Mouse (Mus musculus): ENCODE measurements at regions not wholly inside any gene's neighbourhood (a gene's known extent, or its start where the extent isn't known, plus 50 kb on each side); places are given as distances from the start of the nearest gene placed in this dataset.

DNA sequence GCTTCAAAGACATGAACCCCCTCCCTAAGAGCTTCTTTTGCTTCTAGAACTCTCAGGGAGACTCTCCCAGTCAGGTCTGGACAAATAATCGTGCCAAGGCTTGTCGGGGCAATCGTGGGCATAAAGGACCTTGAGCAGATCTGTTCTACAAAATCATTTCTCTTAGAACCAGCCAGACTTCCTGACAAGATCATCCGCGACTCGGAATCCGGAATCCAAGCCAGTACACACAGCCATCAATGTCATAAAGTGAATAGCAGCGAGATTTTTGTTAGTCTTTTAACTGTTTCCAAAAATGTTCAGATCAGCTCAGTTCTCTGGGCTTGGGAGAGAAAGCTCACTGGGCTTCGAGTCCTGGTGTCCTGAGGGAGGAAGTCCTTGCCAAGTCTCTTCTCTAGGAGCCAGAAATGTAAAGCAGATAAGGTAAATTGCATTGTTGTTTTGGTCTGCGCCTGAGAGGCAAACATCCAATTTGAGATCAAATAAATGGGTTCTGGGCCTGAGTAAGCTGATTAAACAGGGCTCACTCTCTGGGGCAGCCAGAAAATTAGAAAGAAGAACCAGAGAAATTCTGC lies 92.9 kb upstream of the Fam78b start:
- no peak for TF ChIP-seq POLR2A (IDR thresholded peaks at IDR 0.05; ENCODE audit: control insufficient read depth, extremely low read depth, insufficient read depth, low read length, poor library complexity)
- no peak for TF ChIP-seq CTCF (IDR thresholded peaks at IDR 0.05; ENCODE audit: borderline replicate concordance, control insufficient read depth, extremely low read depth, insufficient read depth, low read length, poor library complexity)
